Mouse (Mus musculus) erythroblast, embryonic 14.5 days (primary cell): ENCODE results near the gene Slamf9.

Experiments used
- GATA1 ChIP-seq: IDR thresholded peaks from 2 replicates; pipeline ENCODE4 v1.6.1; 2012; ENCODE audit warnings: low read length, inconsistent platforms, mixed read lengths
- TAL1 ChIP-seq: IDR thresholded peaks from 3 replicates; pipeline ENCODE4 v1.6.1; 2012; ENCODE audit warnings: low read length, inconsistent platforms, mixed read lengths

- TF ChIP-seq GATA1, result no peak
- no peak for TF ChIP-seq TAL1
Measured at GRCm38 (mm10) chr1:172430731-172431220, 44.4 kb upstream of the Slamf9 start.
